In genomic region chr11:12331997-12332396, GRCm38 (mm10) we compare ENCODE assay signal across 11 mouse cellular contexts.
DNase-seq lines count a peak whose midpoint lies in the region; ATAC-seq and TF ChIP-seq lines count a peak whose summit lies in the region.
"Had no signal": no experiment of that assay in that cellular context is flagged by ENCODE, and none has a peak within 500 bp of the region (broad histone marks: within the 10 kb centered on the region; RNA-seq: fewer than 3 reads in every experiment).

No protein-coding gene starts in this region.

- no peaks in the 10 kb centered on the region for H3K36me3 ChIP-seq in liver, postnatal 0 days (replicated peaks; ENCODE audit: insufficient read depth, low read length)
- H3K36me3 ChIP-seq: G1E; midbrain, embryonic 12.5 days had no signal

- 0 out of 2 replicates have a peak, but pooled peaks have one; percentile 20 for TF ChIP-seq EP300 in liver, postnatal 0 days (IDR thresholded peaks at IDR 0.05; ENCODE audit: low read depth)

- H3K4me1 ChIP-seq in liver, postnatal 0 days (ENCODE audit: insufficient read depth), result no peaks in the 10 kb centered on the region

- H3K27me3 ChIP-seq in liver, postnatal 0 days (ENCODE audit: insufficient read depth, low read length), result no peaks in the 10 kb centered on the region
- H3K27me3 ChIP-seq: midbrain, embryonic 12.5 days had no signal

- no peak overlapping the region for H3K27ac ChIP-seq in liver, postnatal 0 days (ENCODE audit: low read depth)
- H3K27ac ChIP-seq: midbrain, embryonic 12.5 days had no signal

- no peak overlapping the region for H3K4me3 ChIP-seq in liver, postnatal 0 days (ENCODE audit: low read depth, low read length)
- H3K4me3 ChIP-seq: erythroblast, embryonic 14.5 days; midbrain, embryonic 12.5 days had no signal

- no peak for ATAC-seq in liver, postnatal 0 days
- ATAC-seq in megakaryocyte-erythroid progenitor cell, adult 5-6 weeks (replicated peaks; ENCODE audit: low FRiP score, low TSS enrichment, poor library complexity, severe bottlenecking), result no peak

- no peak for TF ChIP-seq CTCF in liver, postnatal 0 days (IDR thresholded peaks at IDR 0.05; ENCODE audit: low read depth)

- no peaks in the 10 kb centered on the region for H3K9me3 ChIP-seq in liver, postnatal 0 days (ENCODE audit: low read length)
- H3K9me3 ChIP-seq: G1E; midbrain, embryonic 12.5 days had no signal

- 67% methylated on average over 2 of the region's 2 CpGs for WGBS in liver, postnatal 0 days (ENCODE audit: insufficient replicate concordance)

- DNase-seq in layer of hippocampus, adult 11-12 months (ENCODE audit: low spot score), result peak; percentile 51
- DNase-seq in layer of hippocampus, postnatal 14 days (ENCODE audit: low spot score in 2 of 2), result no peak
- peak; percentile 34 to 46 for DNase-seq in frontal cortex, postnatal 25 days (ENCODE audit: low spot score in 2 of 2)
- DNase-seq in kidney, adult 9 months, result peak; percentile 34
- peak; percentile 32 for DNase-seq in liver, postnatal 0 days
- peak; percentile 81 to 85 for DNase-seq in right cerebral cortex, postnatal 10 days (ENCODE audit: low spot score in 2 of 2)
- no peak for DNase-seq in cerebellum, adult 11 months

- no peak overlapping the region for H3K9ac ChIP-seq in liver, postnatal 0 days (replicated peaks)
- H3K9ac ChIP-seq: midbrain, embryonic 12.5 days had no signal

- no peak overlapping the region for H3K4me2 ChIP-seq in liver, postnatal 0 days (ENCODE audit: low read depth, low read length)
- H3K4me2 ChIP-seq: midbrain, embryonic 12.5 days had no signal

Comparison
In these comparisons a context has a peak if more than half of its experiments do, and no peak if none do; other contexts are left out.
1. DNase-seq: peak in layer of hippocampus, adult 11-12 months (single experiment), frontal cortex, postnatal 25 days (2 of 2), kidney, adult 9 months (single experiment), liver, postnatal 0 days (single experiment) and right cerebral cortex, postnatal 10 days (2 of 2); none in layer of hippocampus, postnatal 14 days (0 of 2) and cerebellum, adult 11 months (single experiment).